Mouse (Mus musculus) effector memory CD4-positive, alpha-beta T cell, adult 7 months (primary cell): ENCODE results near the gene Mras. TPM values are rescaled to one million over a fixed set of nuclear protein-coding genes. Genes with fewer than 3 reads are reported as not detected.

Experiments
- polyA plus RNA-seq: library from polyadenylated mRNA; unstranded; fragments of 100-300 nt; shearing (Covaris generic); gene quantifications from one replicate; pipeline ENCODE4 v1.2.1, GENCODE M21; 2017

The Mras gene
- 0.11 TPM for polyA plus RNA-seq

DNA sequence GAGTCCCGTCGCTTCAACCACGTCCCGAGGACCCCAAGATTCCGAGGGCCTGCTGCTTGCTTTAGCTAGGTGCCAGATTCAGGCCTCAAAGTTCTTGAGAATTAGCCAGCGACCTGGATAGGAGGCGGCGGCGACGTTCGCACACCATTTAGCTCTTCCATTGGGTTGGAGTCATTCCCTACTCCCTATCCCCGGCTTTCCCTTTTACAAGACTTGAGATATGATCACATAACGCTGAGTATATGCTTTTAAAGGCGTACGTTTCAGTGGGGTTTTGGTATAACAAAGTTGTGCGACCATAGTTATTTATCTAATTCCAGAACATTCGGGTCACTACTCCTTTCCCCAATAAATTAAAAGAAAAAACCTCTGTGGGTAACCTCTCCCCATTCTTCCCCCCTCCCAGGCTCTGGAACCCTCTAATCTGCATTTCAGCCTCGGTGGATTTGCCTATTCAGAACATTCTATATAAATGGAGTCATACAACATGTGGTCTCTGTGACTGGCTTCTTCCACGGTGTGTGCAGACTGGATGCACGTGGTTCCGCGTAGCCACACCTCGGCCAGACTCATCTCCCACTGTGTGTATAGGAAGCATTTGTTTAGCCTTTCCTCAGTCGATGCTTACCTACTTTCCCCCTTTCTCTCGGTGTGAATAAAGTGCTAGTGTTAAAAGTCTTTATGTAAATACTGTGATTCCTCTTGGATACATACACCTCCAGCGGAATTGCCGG, at the start of gene Mras:
Gene Mras, minus strand, starts transcription at position 351 of the 734 bp plus-strand sequence.

DNA sequence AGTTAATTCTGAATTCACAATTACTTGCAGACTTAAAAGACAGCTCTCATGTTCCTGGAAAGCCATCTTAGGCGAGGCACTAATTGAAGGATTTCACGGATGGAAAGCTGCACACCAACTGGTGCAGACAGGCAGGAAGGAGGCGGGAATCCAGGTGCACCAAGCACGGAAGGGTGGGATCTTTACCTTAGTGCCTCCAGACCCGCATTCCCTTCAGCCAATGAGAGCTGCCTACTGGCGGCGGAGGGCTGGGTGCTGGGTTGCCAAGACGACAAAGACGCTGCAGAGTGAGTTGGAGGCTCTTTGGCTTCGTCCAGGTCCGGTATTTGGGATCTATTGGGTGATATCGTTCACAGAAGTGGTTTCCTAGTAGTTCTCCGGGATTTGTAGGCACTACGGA, 14.0 kb upstream of the Mras start, which contains the start of gene Nme9:
Gene Nme9, plus strand, starts transcription at position 315 of the 400 bp plus-strand sequence.

DNA sequence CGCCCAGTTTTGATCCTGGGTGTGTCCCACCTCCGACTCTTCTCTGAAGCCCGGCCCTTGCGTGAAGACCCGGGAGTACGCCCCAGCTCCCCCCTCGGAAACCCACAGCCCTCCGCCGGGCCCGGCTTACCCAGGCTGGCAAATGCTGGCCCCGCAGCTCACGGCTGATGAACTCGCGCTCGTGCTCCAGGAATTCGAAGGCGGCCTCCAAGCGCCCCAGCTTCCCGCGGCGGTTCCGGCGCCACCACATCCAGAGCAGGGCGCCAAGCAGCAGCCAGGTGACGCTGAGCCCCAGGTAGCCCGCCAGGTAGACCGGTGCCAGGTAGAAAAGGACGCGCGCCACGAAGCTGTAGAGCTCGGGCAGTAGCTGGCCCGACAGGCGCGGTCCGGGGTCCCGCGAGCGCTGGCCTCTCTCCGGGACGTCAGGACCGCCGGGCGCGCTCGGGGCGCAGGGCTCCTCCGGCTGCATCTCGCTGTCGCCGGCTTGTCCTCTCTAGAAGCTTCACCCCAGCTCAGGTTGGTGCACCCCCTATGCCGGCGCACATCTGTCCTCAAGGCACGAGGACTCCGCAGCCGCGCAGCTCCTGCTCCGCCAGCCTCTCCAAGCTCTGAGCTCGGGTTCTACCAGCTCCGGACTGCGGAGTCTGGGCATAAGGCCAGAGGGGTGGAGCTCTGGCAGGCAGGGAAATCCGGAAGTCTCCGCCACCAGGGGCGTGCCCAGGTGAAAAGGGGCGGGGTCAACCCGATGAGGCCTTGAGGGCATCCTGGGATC, 79.1 kb downstream of the Mras start, which contains the start of gene Esyt3:
Gene Esyt3, minus strand, starts transcription at position 637 of the 772 bp plus-strand sequence.

Other genes with a start within 250 kb of the Mras start
- gene Faiml, start 200.1 kb downstream of the Mras start, polyA plus RNA-seq: not detected
- gene Cep70, start 194.0 kb downstream of the Mras start, polyA plus RNA-seq: 10.3 TPM
- gene Esyt3, start 78.8 kb downstream of the Mras start, polyA plus RNA-seq: 0.40 TPM
- gene Nme9, start 14.1 kb upstream of the Mras start, polyA plus RNA-seq: not detected
- gene Armc8, start 131.5 kb upstream of the Mras start, polyA plus RNA-seq: 35.0 TPM
- gene Dbr1, start 138.4 kb upstream of the Mras start, polyA plus RNA-seq: 37.8 TPM
- not detected for gene A4gnt, start 175.1 kb upstream of the Mras start, polyA plus RNA-seq
- gene Dzip1l, start 192.1 kb upstream of the Mras start, polyA plus RNA-seq: not detected